ENCODE assay signal across 26 mouse cellular contexts in the genomic region with DNA sequence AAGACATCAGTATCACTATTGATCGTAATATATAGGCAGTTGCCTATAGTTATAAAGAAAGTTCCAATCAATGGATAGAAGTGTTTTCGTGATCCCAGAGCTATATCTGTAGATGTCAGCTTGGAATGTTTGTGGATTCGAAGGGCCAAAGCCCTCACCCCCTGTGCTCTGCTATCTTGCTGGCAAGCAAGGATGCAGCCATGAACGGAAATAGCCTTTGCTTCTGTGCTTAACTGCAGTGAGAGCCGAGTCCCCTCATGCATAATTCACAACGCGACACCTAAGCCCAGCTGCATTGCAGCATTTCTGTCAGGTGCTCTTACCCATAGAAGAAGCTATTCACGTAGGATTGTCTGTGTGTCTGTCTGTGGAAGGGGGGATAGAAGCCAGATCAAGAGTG. TPM values are rescaled to one million over a fixed set of nuclear protein-coding genes. Genes with fewer than 3 reads are reported as not detected.
A peak's percentile ranks its signal among the peaks of the same experiment; 100 is the strongest.
DNase-seq lines count a peak whose midpoint lies in the region; ATAC-seq lines count a peak whose summit lies in the region.
"Had no signal": no experiment of that assay in that cellular context is flagged by ENCODE, and none has a peak within 500 bp of the region (broad histone marks: within the 10 kb centered on the region; RNA-seq: fewer than 3 reads in every experiment).

No protein-coding gene starts in this region.

- no peaks in the 10 kb centered on the region for H3K9me3 ChIP-seq in heart, embryonic 13.5 days
- no peaks in the 10 kb centered on the region for H3K9me3 ChIP-seq in heart, embryonic 11.5 days (replicated peaks; ENCODE audit: control insufficient read depth, low read length)
- no peaks in the 10 kb centered on the region for H3K9me3 ChIP-seq in heart, embryonic 16.5 days (replicated peaks; ENCODE audit: control insufficient read depth, low read length)
- no peaks in the 10 kb centered on the region for H3K9me3 ChIP-seq in midbrain, embryonic 11.5 days (ENCODE audit: control insufficient read depth, low read length)
- no peaks in the 10 kb centered on the region for H3K9me3 ChIP-seq in midbrain, embryonic 15.5 days
- H3K9me3 ChIP-seq: embryonic facial prominence, embryonic 12.5 days; embryonic facial prominence, embryonic 15.5 days; hindbrain, embryonic 10.5 days; hindbrain, embryonic 13.5 days; intestine, embryonic 15.5 days had no signal

- peaks cover 57% of the 10 kb centered on the region for H3K4me1 ChIP-seq in heart, embryonic 13.5 days
- H3K4me1 ChIP-seq in heart, embryonic 11.5 days (ENCODE audit: control insufficient read depth, insufficient read depth, low read length), result peaks cover 30% of the 10 kb centered on the region
- peaks cover 50% of the 10 kb centered on the region for H3K4me1 ChIP-seq in heart, embryonic 16.5 days (ENCODE audit: control insufficient read depth, insufficient read depth, low read length)
- H3K4me1 ChIP-seq in midbrain, embryonic 11.5 days (ENCODE audit: control insufficient read depth, insufficient read depth, low read length), result peaks cover 10% of the 10 kb centered on the region
- H3K4me1 ChIP-seq in midbrain, embryonic 15.5 days, result peaks cover 13% of the 10 kb centered on the region

- H3K9ac ChIP-seq in heart, embryonic 13.5 days, result no peak overlapping the region
- H3K9ac ChIP-seq in heart, embryonic 11.5 days (ENCODE audit: low read depth, low read length), result no peak overlapping the region
- 0 out of 2 replicates have a peak overlapping the region, but pooled peaks have one; percentile 40 for H3K9ac ChIP-seq in heart, embryonic 16.5 days (ENCODE audit: low read length)
- no peak overlapping the region for H3K9ac ChIP-seq in midbrain, embryonic 11.5 days (ENCODE audit: low read length)
- H3K9ac ChIP-seq in midbrain, embryonic 15.5 days, result no peak overlapping the region
- H3K9ac ChIP-seq: embryonic facial prominence, embryonic 12.5 days; embryonic facial prominence, embryonic 15.5 days; forebrain, postnatal 0 days; hindbrain, embryonic 13.5 days; intestine, embryonic 15.5 days had no signal

- H3K36me3 ChIP-seq in heart, embryonic 13.5 days, result no peaks in the 10 kb centered on the region
- H3K36me3 ChIP-seq in heart, embryonic 11.5 days (ENCODE audit: control insufficient read depth, insufficient read depth, low read length), result no peaks in the 10 kb centered on the region
- no peaks in the 10 kb centered on the region for H3K36me3 ChIP-seq in heart, embryonic 16.5 days (ENCODE audit: control insufficient read depth, insufficient read depth)
- H3K36me3 ChIP-seq in midbrain, embryonic 11.5 days (ENCODE audit: control insufficient read depth, insufficient read depth, low read length), result no peaks in the 10 kb centered on the region
- H3K36me3 ChIP-seq in midbrain, embryonic 15.5 days (replicated peaks), result no peaks in the 10 kb centered on the region
- H3K36me3 ChIP-seq: embryonic facial prominence, embryonic 12.5 days; embryonic facial prominence, embryonic 15.5 days; hindbrain, embryonic 10.5 days; hindbrain, embryonic 13.5 days; intestine, embryonic 15.5 days had no signal

- H3K27me3 ChIP-seq in heart, embryonic 13.5 days (replicated peaks), result no peaks in the 10 kb centered on the region
- H3K27me3 ChIP-seq in heart, embryonic 11.5 days (ENCODE audit: control insufficient read depth, insufficient read depth, low read length), result no peaks in the 10 kb centered on the region
- no peaks in the 10 kb centered on the region for H3K27me3 ChIP-seq in heart, embryonic 16.5 days (ENCODE audit: control insufficient read depth, insufficient read depth, low read length)
- no peaks in the 10 kb centered on the region; the same call in 1 of the 2 replicates for H3K27me3 ChIP-seq in midbrain, embryonic 11.5 days (ENCODE audit: control insufficient read depth, insufficient read depth, low read length)
- no peaks in the 10 kb centered on the region for H3K27me3 ChIP-seq in midbrain, embryonic 15.5 days (replicated peaks)
- H3K27me3 ChIP-seq: embryonic facial prominence, embryonic 15.5 days; intestine, embryonic 15.5 days had no signal

- DNase-seq in heart, adult 18-20 months, result no peak
- peak; percentile 68 for DNase-seq in midbrain, embryonic 11.5 days (ENCODE audit: low spot score, missing footprints)
- DNase-seq in ovary, postnatal 10 days (ENCODE audit: low spot score), result no peak
- DNase-seq: adrenal gland, adult 2 months; adrenal gland, postnatal 14 days; cerebellum, adult 11 months; cerebellum, adult 2 months; cerebellum, adult 9-11 months; cerebellum, postnatal 25 days; forebrain, postnatal 0 days; gastrocnemius, adult 2 months; gastrocnemius, postnatal 14 days; kidney, adult 11 months; kidney, adult 8-10 months had no signal

- WGBS in heart, embryonic 13.5 days, result 34% methylated on average over 8 of the region's 8 CpGs
- WGBS in heart, embryonic 11.5 days (ENCODE audit: insufficient replicate concordance), result 42% methylated on average over 8 of the region's 8 CpGs
- 41% methylated on average over 8 of the region's 8 CpGs for WGBS in heart, embryonic 16.5 days
- WGBS in midbrain, embryonic 11.5 days, result 63% methylated on average over 8 of the region's 8 CpGs
- 56% methylated on average over 8 of the region's 8 CpGs for WGBS in midbrain, embryonic 15.5 days

- H3K4me3 ChIP-seq in heart, embryonic 13.5 days, result no peak overlapping the region
- no peak overlapping the region for H3K4me3 ChIP-seq in heart, embryonic 11.5 days (ENCODE audit: low read depth, low read length)
- H3K4me3 ChIP-seq in heart, embryonic 16.5 days (ENCODE audit: low read length), result no peak overlapping the region
- no peak overlapping the region for H3K4me3 ChIP-seq in midbrain, embryonic 11.5 days (ENCODE audit: low read depth, low read length)
- no peak overlapping the region for H3K4me3 ChIP-seq in midbrain, embryonic 15.5 days
- H3K4me3 ChIP-seq: embryonic facial prominence, embryonic 12.5 days; embryonic facial prominence, embryonic 15.5 days; gastrocnemius, adult 2 months; hindbrain, embryonic 10.5 days; hindbrain, embryonic 13.5 days; intestine, embryonic 15.5 days had no signal

- no peak overlapping the region for H3K4me2 ChIP-seq in heart, embryonic 13.5 days
- no peak overlapping the region for H3K4me2 ChIP-seq in heart, embryonic 11.5 days
- H3K4me2 ChIP-seq in heart, embryonic 16.5 days (ENCODE audit: low read depth, low read length), result no peak overlapping the region
- H3K4me2 ChIP-seq in midbrain, embryonic 11.5 days, result no peak overlapping the region
- no peak overlapping the region for H3K4me2 ChIP-seq in midbrain, embryonic 15.5 days
- H3K4me2 ChIP-seq: embryonic facial prominence, embryonic 12.5 days; embryonic facial prominence, embryonic 15.5 days; hindbrain, embryonic 13.5 days; intestine, embryonic 15.5 days had no signal

- H3K27ac ChIP-seq in heart, embryonic 13.5 days (replicated peaks), result peak overlapping the region; percentile 98
- H3K27ac ChIP-seq in heart, embryonic 11.5 days (ENCODE audit: low read depth, low read length), result no peak overlapping the region
- peak overlapping the region; percentile 99 for H3K27ac ChIP-seq in heart, embryonic 16.5 days (ENCODE audit: low read length)
- no peak overlapping the region for H3K27ac ChIP-seq in midbrain, embryonic 11.5 days (ENCODE audit: low read depth, low read length)
- no peak overlapping the region for H3K27ac ChIP-seq in midbrain, embryonic 15.5 days
- H3K27ac ChIP-seq: embryonic facial prominence, embryonic 12.5 days; embryonic facial prominence, embryonic 15.5 days; hindbrain, embryonic 10.5 days; hindbrain, embryonic 13.5 days; intestine, embryonic 15.5 days had no signal

- ATAC-seq in heart, embryonic 13.5 days (ENCODE audit: extremely low read depth, insufficient number of reproducible peaks, low FRiP score, low TSS enrichment), result no peak
- no peak for ATAC-seq in heart, embryonic 11.5 days (replicated peaks; ENCODE audit: insufficient number of reproducible peaks, low FRiP score, low TSS enrichment)
- ATAC-seq in heart, embryonic 16.5 days (replicated peaks; ENCODE audit: extremely low read depth, insufficient read depth, low FRiP score), result no peak
- no peak for ATAC-seq in midbrain, embryonic 11.5 days (ENCODE audit: low FRiP score)
- no peak for ATAC-seq in midbrain, embryonic 15.5 days (replicated peaks)
- ATAC-seq: CD4-positive, CD25-positive, alpha-beta regulatory T cell, adult 4 months; forebrain, embryonic 14.5 days; forebrain, postnatal 0 days; hindbrain, embryonic 16.5 days had no signal

RNA-seq across cellular contexts. Expression of a gene that starts 4.1 kb away (rescaled TPM):
- 187 and 209 TPM in 2 replicates for polyA plus RNA-seq in heart, embryonic 13.5 days (2015; fragmentation: Nextera tagmentation; extraction: Ambion mirVana)
- 150 and 161 TPM in 2 replicates for polyA plus RNA-seq in heart, embryonic 11.5 days (2014; fragmentation: Nextera tagmentation; extraction: Ambion mirVana)
- polyA plus RNA-seq in heart, embryonic 16.5 days (2015; fragmentation: Nextera tagmentation; extraction: Ambion mirVana), result 244 and 255 TPM in 2 replicates
- total RNA-seq in heart, adult 18-20 months (2021), result 100 to 1,000 TPM in 1 of 2 experiments, 10 to 100 TPM in 1; 92.9 to 112 TPM
- 50.9 and 54.9 TPM in 2 replicates for polyA plus RNA-seq in midbrain, embryonic 11.5 days (2014; fragmentation: Nextera tagmentation; extraction: Ambion mirVana)
- polyA plus RNA-seq in midbrain, embryonic 15.5 days (2015; fragmentation: Nextera tagmentation; extraction: Ambion mirVana), result 71.3 and 71.8 TPM in 2 replicates

Comparison
In these comparisons a context has a peak if more than half of its experiments do, and no peak if none do; other contexts are left out.
1. H3K27ac ChIP-seq: peak in heart, embryonic 13.5 days (single experiment) and heart, embryonic 16.5 days (single experiment); none in heart, embryonic 11.5 days (single experiment), midbrain, embryonic 11.5 days (single experiment) and midbrain, embryonic 15.5 days (single experiment).